Mouse (Mus musculus) T-helper 17 cell (primary cell): ENCODE results near the gene Cdk12.

Experiments used
- in situ Hi-C, 2 experiments: fragments of 300-600 bp; cut with MboI, MseI; formaldehyde crosslinking; loops; 1 replicate in 1 of 2; 2 replicates in 1 of 2; pipeline ENCODE4 v1.15.1; 2025; ENCODE audit warnings: high pct_unique_total_duplicates in 2 of 2

Cdk12 gene

GRCm38 (mm10) chr11:98202641-98203350, at the start of gene Cdk12:
TSS of gene Cdk12 (plus strand) at chr11:98203059.
- in situ Hi-C loops = loop anchor here (10.0 to 25.0 kb wide), 2 partner anchors 418 to 810 kb away; partner anchors contain the start of genes Rpl23 (in 1 of the 2) and Top2a (in 1 of the 2)

- in situ Hi-C loops = loop anchor here in 1 of 2 experiments (10.0 kb wide), 1 partner anchor 90 kb away; no protein-coding TSS in a partner anchor
Measured at GRCm38 (mm10) chr11:98155094-98155493, 47.8 kb upstream of the Cdk12 start.

- in situ Hi-C loops = loop anchor here in 1 of 2 experiments (10.0 kb wide), 1 partner anchor 56 kb away; no protein-coding TSS in a partner anchor
Measured at GRCm38 (mm10) chr11:98168400-98168799, 34.5 kb upstream of the Cdk12 start.

- in situ Hi-C loops = loop anchor here in 1 of 2 experiments (5.0 kb wide), 1 partner anchor 40 kb away; no protein-coding TSS in a partner anchor
Measured at GRCm38 (mm10) chr11:98182149-98182548, 20.7 kb upstream of the Cdk12 start.

GRCm38 (mm10) chr11:98187640-98188395, 15.0 kb upstream of the Cdk12 start:
- in situ Hi-C loops = no loop called here

- in situ Hi-C loops = no loop called here
Measured at GRCm38 (mm10) chr11:98190820-98191219, 12.0 kb upstream of the Cdk12 start.

- in situ Hi-C loops = no loop called here
Measured at GRCm38 (mm10) chr11:98192901-98193805, 9.7 kb upstream of the Cdk12 start, which contains the start of gene Med1. TSS of gene Med1 (minus strand) at chr11:98193293.

GRCm38 (mm10) chr11:98201791-98202640, 843 bp upstream of the Cdk12 start:
- in situ Hi-C loops = loop anchor here (10.0 to 25.0 kb wide), 2 partner anchors 417 to 810 kb away; partner anchors contain the start of genes Rpl23 (in 1 of the 2) and Top2a (in 1 of the 2)

- in situ Hi-C loops = loop anchor here (10.0 to 25.0 kb wide), 2 partner anchors 419 to 809 kb away; partner anchors contain the start of genes Rpl23 (in 1 of the 2) and Top2a (in 1 of the 2)
Measured at GRCm38 (mm10) chr11:98203351-98203911, 572 bp downstream of the Cdk12 start.

- in situ Hi-C loops = loop anchor here (10.0 to 25.0 kb wide), 2 partner anchors 419 to 808 kb away; partner anchors contain the start of genes Rpl23 (in 1 of the 2) and Top2a (in 1 of the 2)
Measured at GRCm38 (mm10) chr11:98203931-98204421, 1.1 kb downstream of the Cdk12 start.

GRCm38 (mm10) chr11:98205463-98205862, 2.6 kb downstream of the Cdk12 start:
- in situ Hi-C loops = loop anchor here (10.0 to 25.0 kb wide), 2 partner anchors 421 to 807 kb away; partner anchors contain the start of genes Rpl23 (in 1 of the 2) and Top2a (in 1 of the 2)

GRCm38 (mm10) chr11:98206281-98206680, 3.4 kb downstream of the Cdk12 start:
- in situ Hi-C loops = loop anchor here (10.0 to 25.0 kb wide), 2 partner anchors 421 to 806 kb away; partner anchors contain the start of genes Rpl23 (in 1 of the 2) and Top2a (in 1 of the 2)

- in situ Hi-C loops = loop anchor here (10.0 to 25.0 kb wide), 2 partner anchors 425 to 803 kb away; partner anchors contain the start of genes Rpl23 (in 1 of the 2) and Top2a (in 1 of the 2)
Measured at GRCm38 (mm10) chr11:98209661-98210060, 6.8 kb downstream of the Cdk12 start.

GRCm38 (mm10) chr11:98213311-98213710, 10.5 kb downstream of the Cdk12 start:
- in situ Hi-C loops = loop anchor here in 1 of 2 experiments (25.0 kb wide), 1 partner anchor 799 kb away; the partner anchor contains the start of gene Top2a

GRCm38 (mm10) chr11:98226349-98226748, 23.5 kb downstream of the Cdk12 start:
- in situ Hi-C loops = loop anchor here (10.0 to 25.0 kb wide), 3 partner anchors 62 to 1064 kb away; partner anchors contain the start of gene Tbkbp1 (in 1 of the 2)

GRCm38 (mm10) chr11:98238416-98238815, 35.6 kb downstream of the Cdk12 start:
- in situ Hi-C loops = loop anchor here in 1 of 2 experiments (25.0 kb wide), 1 partner anchor 1076 kb away; the partner anchor contains the start of gene Tbkbp1

- in situ Hi-C loops = loop anchor here in 1 of 2 experiments (25.0 kb wide), 1 partner anchor 1077 kb away; the partner anchor contains the start of gene Tbkbp1
Measured at GRCm38 (mm10) chr11:98238995-98239394, 36.1 kb downstream of the Cdk12 start.

GRCm38 (mm10) chr11:98242910-98243309, 40.1 kb downstream of the Cdk12 start:
- in situ Hi-C loops = loop anchor here in 1 of 2 experiments (10.0 to 25.0 kb wide), 2 partner anchors 88 to 1081 kb away; partner anchors contain the start of genes Fbxl20 and Tbkbp1
